Mouse (Mus musculus): Measurements from ENCODE around the gene Scarb1. TPM values are rescaled to one million over a fixed set of nuclear protein-coding genes. Genes with fewer than 3 reads are reported as not detected.

The Scarb1 gene
- polyA plus RNA-seq, 2 experiments = 40.1 to 67.7 TPM

DNA sequence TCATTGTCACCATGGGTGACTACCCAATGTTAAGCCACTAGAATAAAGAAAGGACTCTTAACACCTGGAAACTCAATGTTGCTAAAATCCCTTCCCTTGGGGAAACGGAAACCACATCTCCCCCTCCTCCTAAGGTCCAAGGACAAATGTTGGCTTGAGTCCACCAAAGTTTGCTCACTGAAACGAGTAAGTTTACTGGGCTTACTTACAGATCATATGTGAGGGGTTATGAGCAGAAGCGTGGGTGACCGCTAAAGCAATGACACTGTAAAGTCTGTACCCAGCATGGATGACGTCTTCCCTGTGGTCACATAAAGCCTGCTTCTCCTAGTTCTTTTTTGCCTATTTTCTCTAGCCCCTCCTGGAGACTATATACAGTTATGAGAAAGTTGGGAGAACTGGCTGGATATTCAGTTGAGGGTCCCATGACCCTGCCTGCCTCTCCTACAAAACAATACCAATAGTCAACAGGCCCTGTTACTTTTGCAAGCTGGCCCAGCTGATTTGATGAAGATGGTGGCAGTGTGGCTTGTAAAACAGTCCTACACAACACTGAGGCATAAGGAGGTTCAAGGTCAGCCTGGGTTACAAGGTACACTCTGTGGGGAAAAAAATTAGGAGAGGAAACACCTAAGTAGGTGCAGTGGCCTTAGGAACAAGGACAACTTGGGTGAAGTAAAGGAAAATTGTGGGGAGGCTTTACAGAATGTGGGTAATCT is 41.2 kb upstream of the Scarb1 start:
- Histone ChIP-seq H3K27ac (replicated peaks; ENCODE audit: low read depth, low read length) (no peak overlapping the region), H3K27me3 (ENCODE audit: control insufficient read depth, insufficient read depth, low read length) (no peaks in the 10 kb centered on the region), H3K4me1 (ENCODE audit: control insufficient read depth, insufficient read depth, low read length) (no peaks in the 10 kb centered on the region), H3K4me3 (replicated peaks; ENCODE audit: low read length) (no peak overlapping the region), H3K4me2 (replicated peaks; ENCODE audit: low read depth, low read length, severe bottlenecking) (no peak overlapping the region), H3K36me3 (ENCODE audit: control insufficient read depth, insufficient read depth, low read length) (peaks cover 18% of the 10 kb centered on the region), H3K9ac (ENCODE audit: low read depth, low read length, severe bottlenecking) (no peak overlapping the region), H3K9me3 (ENCODE audit: control insufficient read depth, low read length) (no peaks in the 10 kb centered on the region)
- no peak for TF ChIP-seq POLR2A (IDR thresholded peaks at IDR 0.05; ENCODE audit: borderline replicate concordance, extremely low read depth, insufficient read depth, insufficient read length)
- DNase-seq (ENCODE audit: low spot score) (no peak), ATAC-seq (ENCODE audit: low FRiP score, low read depth) (no peak)
- 69% methylated on average over 5 of the region's 5 CpGs for WGBS

DNA sequence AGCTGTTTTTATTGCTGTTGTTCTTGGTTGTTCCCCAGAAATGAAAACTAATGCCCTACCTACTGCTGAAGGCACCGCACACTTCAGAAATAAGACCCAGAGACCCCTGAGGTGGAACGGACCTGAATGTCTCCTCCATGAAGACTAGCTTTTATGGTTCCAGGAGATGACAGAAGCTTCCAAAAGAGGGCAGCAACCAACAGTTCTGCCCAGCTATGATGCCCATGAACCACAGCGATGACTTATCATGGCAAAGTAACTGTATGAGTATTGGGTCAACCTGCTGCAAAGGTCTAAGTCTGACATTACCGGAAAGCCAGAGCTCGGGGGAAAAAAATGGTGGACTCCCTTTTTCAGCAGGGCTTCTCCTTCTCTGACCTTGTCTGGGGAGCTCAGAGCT is 38.0 kb upstream of the Scarb1 start:
- no peaks in the 10 kb centered on the region for H3K27me3 ChIP-seq (ENCODE audit: control insufficient read depth, insufficient read depth, low read length)
- ATAC-seq (ENCODE audit: low FRiP score, low read depth) (no peak), DNase-seq (ENCODE audit: low spot score) (no peak)
- no peak for TF ChIP-seq POLR2A (IDR thresholded peaks at IDR 0.05; ENCODE audit: borderline replicate concordance, extremely low read depth, insufficient read depth, insufficient read length)
- H3K9me3 ChIP-seq (ENCODE audit: control insufficient read depth, low read length) = no peaks in the 10 kb centered on the region
- H3K27ac ChIP-seq (replicated peaks; ENCODE audit: low read depth, low read length) = no peak overlapping the region
- H3K4me1 ChIP-seq (ENCODE audit: control insufficient read depth, insufficient read depth, low read length) = no peaks in the 10 kb centered on the region
- 80% methylated on average over 5 of the region's 5 CpGs for WGBS
- no peaks in the 10 kb centered on the region for H3K36me3 ChIP-seq (ENCODE audit: control insufficient read depth, insufficient read depth, low read length)
- H3K9ac ChIP-seq (ENCODE audit: low read depth, low read length, severe bottlenecking) = no peak overlapping the region
- H3K4me2 ChIP-seq (replicated peaks; ENCODE audit: low read depth, low read length, severe bottlenecking) = no peak overlapping the region
- H3K4me3 ChIP-seq (replicated peaks; ENCODE audit: low read length) = no peak overlapping the region

DNA sequence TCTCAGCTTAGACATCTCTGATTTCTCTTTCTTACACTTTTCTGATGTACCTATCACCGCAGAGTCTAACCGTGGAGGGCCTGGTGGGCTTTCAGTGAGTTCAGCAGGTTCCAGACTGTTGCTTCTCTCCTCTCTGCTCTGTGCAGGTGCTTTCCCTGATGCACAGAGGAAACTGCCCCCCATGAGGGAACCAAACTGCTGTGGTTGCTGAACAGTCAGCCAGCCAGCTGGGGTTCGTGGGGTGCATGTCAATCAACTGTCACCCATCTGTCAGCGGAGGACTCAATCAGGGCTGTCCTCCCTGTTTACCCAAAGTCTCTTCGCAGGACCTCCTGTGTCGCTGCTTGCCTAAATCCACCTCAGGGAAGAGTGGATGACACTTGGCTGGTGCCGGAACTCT is 36.3 kb upstream of the Scarb1 start:
- no peaks in the 10 kb centered on the region for H3K4me1 ChIP-seq (ENCODE audit: control insufficient read depth, insufficient read depth, low read length)
- DNase-seq (ENCODE audit: low spot score) (no peak), ATAC-seq (ENCODE audit: low FRiP score, low read depth) (no peak)
- no peak for TF ChIP-seq POLR2A (IDR thresholded peaks at IDR 0.05; ENCODE audit: borderline replicate concordance, extremely low read depth, insufficient read depth, insufficient read length)
- H3K9me3 ChIP-seq (ENCODE audit: control insufficient read depth, low read length) = no peaks in the 10 kb centered on the region
- no peak overlapping the region for H3K4me2 ChIP-seq (replicated peaks; ENCODE audit: low read depth, low read length, severe bottlenecking)
- H3K4me3 ChIP-seq (replicated peaks; ENCODE audit: low read length) = no peak overlapping the region
- H3K27me3 ChIP-seq (ENCODE audit: control insufficient read depth, insufficient read depth, low read length) = no peaks in the 10 kb centered on the region
- 73% methylated on average over 7 of the region's 7 CpGs for WGBS
- no peaks in the 10 kb centered on the region for H3K36me3 ChIP-seq (ENCODE audit: control insufficient read depth, insufficient read depth, low read length)
- no peak overlapping the region for H3K27ac ChIP-seq (replicated peaks; ENCODE audit: low read depth, low read length)
- H3K9ac ChIP-seq (ENCODE audit: low read depth, low read length, severe bottlenecking) = no peak overlapping the region

DNA sequence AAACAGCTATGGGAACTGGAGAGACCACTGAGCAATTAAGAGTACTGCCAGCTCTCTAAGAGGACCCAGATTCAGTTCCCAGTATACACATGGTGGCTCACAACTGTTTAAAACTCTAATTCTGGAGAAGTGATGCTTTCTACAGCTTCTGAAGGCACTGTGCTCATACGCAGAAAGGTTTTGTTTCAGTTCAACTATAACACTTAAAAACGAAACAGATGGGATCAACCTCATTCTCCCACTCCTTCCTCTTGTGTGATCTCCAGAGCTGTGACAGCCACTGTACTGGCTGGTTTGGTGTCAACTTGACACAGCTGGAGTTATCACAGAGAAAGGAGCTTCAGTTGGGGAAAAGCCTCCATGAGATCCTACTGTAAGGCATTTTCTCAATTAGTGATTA is 35.0 kb upstream of the Scarb1 start:
- no peak for TF ChIP-seq POLR2A (IDR thresholded peaks at IDR 0.05; ENCODE audit: borderline replicate concordance, extremely low read depth, insufficient read depth, insufficient read length)
- Histone ChIP-seq H3K9me3 (ENCODE audit: control insufficient read depth, low read length) (no peaks in the 10 kb centered on the region), H3K36me3 (ENCODE audit: control insufficient read depth, insufficient read depth, low read length) (no peaks in the 10 kb centered on the region), H3K27me3 (ENCODE audit: control insufficient read depth, insufficient read depth, low read length) (no peaks in the 10 kb centered on the region), H3K4me2 (replicated peaks; ENCODE audit: low read depth, low read length, severe bottlenecking) (no peak overlapping the region), H3K9ac (ENCODE audit: low read depth, low read length, severe bottlenecking) (no peak overlapping the region), H3K4me1 (ENCODE audit: control insufficient read depth, insufficient read depth, low read length) (no peaks in the 10 kb centered on the region), H3K27ac (replicated peaks; ENCODE audit: low read depth, low read length) (no peak overlapping the region), H3K4me3 (replicated peaks; ENCODE audit: low read length) (no peak overlapping the region)
- WGBS = 87% methylated on average over 2 of the region's 2 CpGs
- DNase-seq (ENCODE audit: low spot score) (no peak), ATAC-seq (ENCODE audit: low FRiP score, low read depth) (no peak)

DNA sequence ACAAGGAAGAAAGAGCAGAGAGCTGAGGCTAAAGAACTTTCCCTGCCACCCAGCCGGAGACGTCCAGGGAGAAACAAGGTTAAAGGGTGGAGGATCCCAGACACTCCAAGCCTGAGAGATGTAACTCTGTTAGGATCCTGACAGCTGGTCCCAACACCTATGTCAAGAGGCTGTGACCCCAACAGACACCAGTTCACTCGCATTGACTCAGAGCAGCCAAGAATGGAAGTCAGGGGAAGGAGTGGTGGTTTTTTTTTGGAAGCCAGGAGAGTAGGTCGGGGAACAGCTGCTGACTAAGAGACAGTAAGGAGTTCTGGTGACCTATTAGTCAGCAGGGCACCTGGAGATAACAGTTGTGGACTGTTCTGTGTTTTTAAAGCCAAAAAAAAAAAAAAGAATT is 31.1 kb upstream of the Scarb1 start:
- Histone ChIP-seq H3K27ac (replicated peaks; ENCODE audit: low read depth, low read length) (no peak overlapping the region), H3K9me3 (ENCODE audit: control insufficient read depth, low read length) (no peaks in the 10 kb centered on the region), H3K9ac (ENCODE audit: low read depth, low read length, severe bottlenecking) (no peak overlapping the region), H3K36me3 (ENCODE audit: control insufficient read depth, insufficient read depth, low read length) (no peaks in the 10 kb centered on the region), H3K4me2 (replicated peaks; ENCODE audit: low read depth, low read length, severe bottlenecking) (no peak overlapping the region), H3K27me3 (ENCODE audit: control insufficient read depth, insufficient read depth, low read length) (no peaks in the 10 kb centered on the region), H3K4me1 (ENCODE audit: control insufficient read depth, insufficient read depth, low read length) (no peaks in the 10 kb centered on the region), H3K4me3 (replicated peaks; ENCODE audit: low read length) (no peak overlapping the region)
- WGBS = 81% methylated on average over 4 of the region's 4 CpGs
- DNase-seq (ENCODE audit: low spot score) (no peak), ATAC-seq (ENCODE audit: low FRiP score, low read depth) (no peak)
- no peak for TF ChIP-seq POLR2A (IDR thresholded peaks at IDR 0.05; ENCODE audit: borderline replicate concordance, extremely low read depth, insufficient read depth, insufficient read length)

Measured in limb, embryonic 14.5 days (tissue).